Mouse (Mus musculus): ENCODE measurements around the gene Olfr1024. TPM values are rescaled to one million over a fixed set of nuclear protein-coding genes. Genes with fewer than 3 reads are reported as not detected.

Olfr1024 gene
- total RNA-seq (2021): not detected
- long read RNA-seq, experiment 1: 0 reads
- long read RNA-seq, experiment 2: 0 reads

DNA sequence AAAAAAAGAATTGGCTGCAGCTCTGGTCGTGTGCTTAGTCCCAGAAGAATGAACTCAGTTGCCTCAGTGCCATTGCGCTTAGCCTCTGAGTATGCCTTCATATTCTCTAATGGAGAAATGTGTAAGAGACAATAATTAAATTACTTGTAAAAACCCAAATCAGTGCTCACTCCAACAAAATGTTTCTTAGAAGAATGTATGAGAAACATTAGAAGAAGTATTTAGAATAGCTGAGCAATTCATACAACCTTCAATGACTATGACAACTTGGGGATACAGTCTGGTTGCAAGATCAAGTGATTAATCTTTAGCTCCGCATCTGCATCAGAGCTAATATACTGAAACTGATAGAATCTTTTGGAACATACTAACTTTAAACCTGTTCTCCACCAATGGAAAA, at the start of gene Olfr1024:
Gene Olfr1024, minus strand, starts transcription at position 101 of the 400 bp plus-strand sequence.
- DNase-seq: no peak

DNA sequence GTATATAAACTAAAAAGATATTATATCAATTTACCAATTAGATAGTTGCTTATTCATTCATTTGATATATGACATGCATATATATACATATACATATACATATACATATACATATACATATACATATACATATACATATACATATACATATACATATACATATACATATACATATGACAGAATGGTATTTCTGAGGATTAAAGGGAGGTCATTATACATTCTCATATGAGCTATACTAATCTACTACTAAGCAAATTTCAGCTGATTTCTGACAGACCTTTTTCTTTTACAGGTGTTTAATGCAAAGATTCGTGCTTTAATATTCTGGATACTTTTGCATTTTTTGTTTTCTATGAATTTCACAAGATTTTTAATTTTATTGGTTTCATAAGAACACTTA, 45.3 kb upstream of the Olfr1024 start, which contains the start of gene Olfr1028:
Gene Olfr1028, plus strand, starts transcription at position 301 of the 400 bp plus-strand sequence.
- no peak for DNase-seq

DNA sequence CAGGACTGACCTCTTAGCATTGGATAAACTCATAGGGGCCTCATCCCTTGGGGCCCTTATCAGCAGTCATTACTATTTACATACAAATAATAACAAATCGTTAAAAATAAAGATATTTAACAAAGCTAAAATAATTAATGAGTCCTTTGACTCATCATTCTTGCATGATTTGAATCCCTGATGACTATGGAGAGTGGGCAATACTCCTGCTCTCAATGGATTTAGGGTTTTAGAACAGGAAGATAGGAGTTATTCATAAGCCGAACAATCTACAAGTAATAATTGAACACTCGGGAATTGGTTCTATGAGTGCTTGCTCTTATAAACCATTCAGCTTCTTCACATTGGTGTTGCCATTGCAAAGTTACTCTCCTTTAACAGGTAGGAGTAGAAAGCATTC, 16.4 kb upstream of the Olfr1024 start, which contains the start of gene Olfr1026:
Gene Olfr1026, plus strand, starts transcription at position 301 of the 400 bp plus-strand sequence.
- no peak for DNase-seq

DNA sequence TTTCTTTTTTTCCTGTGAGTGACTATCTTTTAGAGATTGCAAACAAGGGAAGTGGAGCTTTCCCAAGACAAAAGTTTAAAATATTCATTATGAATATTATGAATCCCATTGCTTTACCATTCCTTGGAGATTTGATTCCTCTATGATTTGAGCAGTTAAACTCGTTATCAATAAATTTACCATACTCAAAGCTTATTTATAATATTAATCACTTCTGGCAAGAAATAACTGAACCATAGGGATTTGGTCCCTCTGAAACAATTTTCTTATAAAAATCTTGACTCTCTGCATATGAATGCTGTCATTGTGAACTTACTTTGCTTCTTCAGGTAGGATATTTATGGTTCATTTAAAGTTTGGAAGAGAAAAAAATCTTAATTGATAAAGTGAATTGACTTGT, 10.0 kb upstream of the Olfr1024 start, which contains the start of gene Olfr1025-ps1:
Gene Olfr1025-ps1, plus strand, starts transcription at position 301 of the 400 bp plus-strand sequence.
- no peak for DNase-seq

DNA sequence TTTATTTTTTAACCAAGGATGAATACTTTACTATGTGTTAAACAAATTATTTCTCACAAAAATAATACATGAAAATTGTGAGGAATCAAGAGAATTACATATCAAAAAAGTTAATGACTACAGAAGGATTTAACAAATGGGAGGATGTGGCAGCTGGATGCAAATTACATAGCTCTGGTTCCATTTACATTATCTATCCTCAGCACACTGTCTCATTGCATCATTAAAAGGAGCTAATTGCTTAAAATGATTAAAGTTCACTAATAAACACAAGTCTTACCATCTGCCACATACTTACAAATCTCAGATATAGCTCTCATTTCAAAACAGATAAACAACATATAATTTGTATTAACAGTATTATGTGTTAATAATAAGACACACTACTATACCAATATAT, 8.3 kb upstream of the Olfr1024 start:
- no peak for DNase-seq

DNA sequence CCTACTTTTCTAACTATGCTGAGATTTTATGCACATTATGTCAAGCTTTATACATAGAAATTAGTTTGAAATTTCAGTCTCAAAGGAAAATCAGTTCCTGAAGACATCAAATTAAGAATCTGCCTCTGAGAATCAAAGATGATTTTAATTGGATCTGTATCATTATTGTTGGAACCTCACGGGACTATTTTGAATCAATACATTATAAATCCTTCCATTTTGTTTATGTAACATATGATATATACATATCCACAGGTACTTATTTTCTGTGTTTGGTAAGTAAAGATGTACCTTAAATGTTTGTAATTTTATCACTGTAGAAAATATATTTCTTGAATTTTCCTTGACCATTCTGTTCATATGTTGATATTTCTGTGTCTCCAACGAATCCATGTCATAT, 19.5 kb downstream of the Olfr1024 start, which contains the start of gene Olfr1023:
Gene Olfr1023, plus strand, starts transcription at position 301 of the 400 bp plus-strand sequence.
- DNase-seq: no peak

DNA sequence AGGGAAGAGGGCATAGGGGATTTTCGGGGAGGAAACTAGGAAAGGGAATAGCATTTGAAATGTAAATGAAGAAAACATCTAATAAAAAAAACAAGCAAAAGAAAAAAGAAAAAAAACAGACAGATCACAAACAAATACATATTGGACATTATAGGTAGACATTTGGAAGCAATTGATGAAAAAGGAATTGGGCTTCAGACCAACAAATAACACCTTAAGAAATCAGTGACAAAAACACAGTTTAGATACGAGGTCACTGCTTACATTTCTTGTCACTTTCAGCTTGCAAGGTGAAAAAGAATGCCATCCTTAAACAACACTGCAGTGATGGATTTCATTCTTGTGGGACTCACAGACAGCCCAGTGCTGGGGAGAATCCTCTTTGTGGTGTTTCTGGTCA, 36.6 kb downstream of the Olfr1024 start, which contains the start of gene Olfr1022:
Gene Olfr1022, plus strand, starts transcription at position 301 of the 400 bp plus-strand sequence.
- no peak for DNase-seq

Other genes with a start within 250 kb of the Olfr1024 start
- gene Olfr154, start 240.6 kb downstream of the Olfr1024 start, total RNA-seq (2021): not detected
- not detected for gene Olfr1006, start 226.3 kb downstream of the Olfr1024 start, total RNA-seq (2021)
- not detected for gene Olfr1008, start 215.6 kb downstream of the Olfr1024 start, total RNA-seq (2021)
- not detected for gene Olfr1009, start 189.6 kb downstream of the Olfr1024 start, total RNA-seq (2021)
- gene Olfr1012, start 142.3 kb downstream of the Olfr1024 start, total RNA-seq (2021): not detected
- not detected for gene Olfr1013, start 138.0 kb downstream of the Olfr1024 start, total RNA-seq (2021)
- not detected for gene Olfr1014, start 132.3 kb downstream of the Olfr1024 start, total RNA-seq (2021)
- not detected for gene Olfr1015, start 123.0 kb downstream of the Olfr1024 start, total RNA-seq (2021)
- gene Olfr1016, start 102.5 kb downstream of the Olfr1024 start, total RNA-seq (2021): not detected
- gene Olfr1018, start 86.6 kb downstream of the Olfr1024 start, total RNA-seq (2021): not detected
- not detected for gene Olfr1019, start 59.6 kb downstream of the Olfr1024 start, total RNA-seq (2021)
- not detected for gene Olfr1020, start 58.0 kb downstream of the Olfr1024 start, total RNA-seq (2021)
- gene Olfr1022, start 36.5 kb downstream of the Olfr1024 start, total RNA-seq (2021): not detected
- not detected for gene Olfr1023, start 19.4 kb downstream of the Olfr1024 start, total RNA-seq (2021)
- gene Olfr1025-ps1, start 10.1 kb upstream of the Olfr1024 start, total RNA-seq (2021): not detected
- not detected for gene Olfr1026, start 16.5 kb upstream of the Olfr1024 start, total RNA-seq (2021)
- gene Olfr1028, start 45.4 kb upstream of the Olfr1024 start, total RNA-seq (2021): not detected
- not detected for gene Olfr1029, start 68.8 kb upstream of the Olfr1024 start, total RNA-seq (2021)
- not detected for gene Olfr1030, start 74.2 kb upstream of the Olfr1024 start, total RNA-seq (2021)
- not detected for gene Olfr1031, start 85.3 kb upstream of the Olfr1024 start, total RNA-seq (2021)
- gene Olfr1032, start 100.5 kb upstream of the Olfr1024 start, total RNA-seq (2021): not detected
- gene Olfr1033, start 115.6 kb upstream of the Olfr1024 start, total RNA-seq (2021): 1 to 10 TPM; 5.0 to 6.7 TPM
- under 1 TPM; 0.07 to 0.23 TPM for gene Olfr1034, start 140.8 kb upstream of the Olfr1024 start, total RNA-seq (2021)
- gene Olfr1036, start 168.9 kb upstream of the Olfr1024 start, total RNA-seq (2021): not detected
- not detected for gene Olfr1037, start 182.3 kb upstream of the Olfr1024 start, total RNA-seq (2021)
- gene Olfr1039, start 230.9 kb upstream of the Olfr1024 start, total RNA-seq (2021): not detected
- not detected for gene Olfr1040, start 241.7 kb upstream of the Olfr1024 start, total RNA-seq (2021)

All from heart, adult 18-20 months (tissue).